Mouse (Mus musculus) lung, adult 2 months (tissue): ENCODE measurements around the gene Mpv17l.

Experiments
- CTCF ChIP-seq: fragments of 200-500 bp; IDR thresholded peaks from 2 replicates; pipeline ENCODE4 v1.5.1; 2011; ENCODE audit warnings: mild to moderate bottlenecking, low read length, control low read depth; ENCODE audit not compliant: insufficient read depth
- POLR2A ChIP-seq: fragments of 200-500 bp; IDR thresholded peaks from 2 replicates; pipeline ENCODE4 v1.6.1; 2011; ENCODE audit warnings: low read depth, mild to moderate bottlenecking, control low read depth, low read length, borderline replicate concordance; ENCODE audit errors: extremely low read depth

DNA sequence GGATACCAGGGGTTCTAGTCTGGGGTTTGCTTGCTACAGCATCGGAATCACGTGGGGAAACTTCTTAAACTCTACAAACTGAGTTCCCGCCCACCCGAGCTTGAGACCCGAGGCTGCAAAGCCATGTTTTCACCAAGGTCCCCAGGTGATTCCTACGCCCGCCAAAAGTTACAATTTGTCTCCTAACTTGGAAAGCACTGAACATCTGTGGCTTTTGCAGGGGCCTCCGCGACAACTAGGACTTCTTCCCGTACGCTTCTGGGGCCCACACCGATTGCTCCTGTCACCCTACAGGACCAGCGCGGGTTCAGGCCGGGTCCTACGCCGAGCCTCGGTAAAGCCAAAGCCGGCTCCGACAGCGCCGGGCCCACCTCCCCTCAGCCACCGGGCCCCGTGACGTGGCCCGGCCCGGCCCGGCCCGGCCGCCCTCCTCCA is 547 bp upstream of the Mpv17l start:
- TF ChIP-seq POLR2A (no peak), CTCF (no peak)
